Mouse (Mus musculus) brown adipose tissue, adult 24 weeks (tissue): ENCODE data around the gene Adcy9. TPM values are rescaled to one million over a fixed set of nuclear protein-coding genes. Genes with fewer than 3 reads are reported as not detected.
"Not testable (repeated sequence)": the region's sequence is repeated elsewhere in the genome, so short reads cannot be mapped to it uniquely, and the experiment has no call there.

Experiments
- H3K27ac ChIP-seq: fragments of 200-500 bp; replicated peaks from 2 replicates; pipeline ENCODE4 v1.5.1; 2012; ENCODE audit warnings: low read depth, mild to moderate bottlenecking, low read length
- H3K4me1 ChIP-seq: fragments of 200-500 bp; 2 replicates; pipeline ENCODE4 v1.6.1; 2012; ENCODE audit warnings: low read length, mixed read lengths; ENCODE audit not compliant: control insufficient read depth, insufficient read depth, insufficient read length
- H3K4me3 ChIP-seq: fragments of 200-500 bp; 2 replicates; pipeline ENCODE4 v1.5.1; 2012; ENCODE audit warnings: low read depth, mild to moderate bottlenecking, low read length, moderate library complexity; ENCODE audit not compliant: insufficient read depth
- polyA plus RNA-seq: library from polyadenylated mRNA; stranded (reverse); fragments of >200 nt; gene quantifications from 2 replicates; pipeline ENCODE4 v1.2.4, GENCODE M21; 2012; ENCODE audit not compliant: missing spikeins, insufficient read depth, insufficient read length

The Adcy9 gene
- polyA plus RNA-seq, 1 experiment = 6.3 TPM

DNA sequence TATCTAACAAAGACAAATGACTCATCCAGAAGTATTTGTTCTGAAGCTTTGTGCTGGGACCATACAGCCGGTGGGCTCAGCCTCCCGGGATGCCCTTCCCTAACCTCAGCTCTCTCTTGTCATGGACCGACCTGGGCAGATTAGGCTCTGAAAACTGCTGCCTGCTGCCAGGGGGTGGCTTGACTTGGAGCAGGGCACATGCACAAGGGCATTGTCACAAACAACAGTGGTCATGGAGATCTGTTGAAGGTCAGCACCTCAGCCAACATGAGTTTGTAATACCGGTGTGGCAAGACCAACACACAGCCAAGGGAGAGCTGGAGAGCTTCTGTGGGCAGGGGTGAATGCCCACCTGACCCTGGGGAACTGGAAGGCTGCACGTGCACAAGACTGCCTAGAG lies 42.7 kb downstream of the Adcy9 start:
- Histone ChIP-seq H3K4me1 (peaks cover 34% of the 10 kb centered on the region), H3K27ac (peak overlapping the region; percentile 44), H3K4me3 (no peak overlapping the region)

DNA sequence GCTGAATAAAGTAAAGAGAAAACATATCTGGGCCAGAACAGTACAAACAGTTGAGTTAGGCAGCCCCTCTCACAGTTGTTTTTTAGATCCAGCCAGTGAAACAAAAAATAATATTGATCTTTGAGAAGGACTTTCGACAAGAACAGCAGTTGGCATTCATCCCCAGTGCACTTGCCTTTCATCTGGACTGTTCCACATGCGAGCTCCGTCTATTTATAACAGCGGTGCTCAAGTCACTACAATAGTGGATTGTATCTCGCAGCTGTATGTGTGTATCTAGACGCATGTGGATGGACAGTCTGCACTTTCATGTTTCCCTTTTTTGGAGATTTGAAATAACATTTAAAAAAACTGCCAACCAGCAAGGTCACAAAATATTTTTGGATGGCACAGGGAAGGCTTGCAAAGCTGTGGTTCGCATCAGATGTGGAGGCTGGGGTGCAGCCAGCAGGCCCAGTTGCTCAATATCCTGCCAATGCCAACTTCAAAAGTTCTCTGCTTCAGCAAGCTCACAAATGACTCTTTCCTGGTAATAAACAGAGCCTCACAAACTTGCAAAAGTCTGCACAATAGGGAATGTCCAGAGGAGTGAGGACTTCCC lies 45.4 kb downstream of the Adcy9 start:
- Histone ChIP-seq H3K4me3 (no peak overlapping the region), H3K4me1 (peaks cover 33% of the 10 kb centered on the region), H3K27ac (peak overlapping the region; percentile 58; the same call in 1 of the 2 replicates)

DNA sequence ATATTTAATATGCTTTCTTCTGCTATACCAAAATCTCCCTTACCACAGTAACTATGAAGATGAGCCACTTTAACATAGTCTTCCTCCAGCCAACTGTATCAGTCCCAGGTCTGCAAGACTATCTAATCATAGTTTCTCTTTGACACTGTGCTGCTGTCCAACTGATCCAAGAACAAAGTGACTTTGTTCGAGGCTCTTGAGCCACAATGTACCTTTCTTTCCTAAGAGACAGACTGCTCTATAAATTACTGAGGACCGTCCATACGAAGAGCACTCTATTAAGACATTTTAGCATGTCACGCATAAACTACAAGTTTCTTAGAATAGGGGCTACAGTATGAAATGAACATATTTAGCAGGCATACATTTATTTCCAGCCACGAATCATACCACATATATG lies 46.0 kb downstream of the Adcy9 start:
- Histone ChIP-seq H3K27ac (no peak overlapping the region), H3K4me1 (peaks cover 36% of the 10 kb centered on the region), H3K4me3 (no peak overlapping the region)

DNA sequence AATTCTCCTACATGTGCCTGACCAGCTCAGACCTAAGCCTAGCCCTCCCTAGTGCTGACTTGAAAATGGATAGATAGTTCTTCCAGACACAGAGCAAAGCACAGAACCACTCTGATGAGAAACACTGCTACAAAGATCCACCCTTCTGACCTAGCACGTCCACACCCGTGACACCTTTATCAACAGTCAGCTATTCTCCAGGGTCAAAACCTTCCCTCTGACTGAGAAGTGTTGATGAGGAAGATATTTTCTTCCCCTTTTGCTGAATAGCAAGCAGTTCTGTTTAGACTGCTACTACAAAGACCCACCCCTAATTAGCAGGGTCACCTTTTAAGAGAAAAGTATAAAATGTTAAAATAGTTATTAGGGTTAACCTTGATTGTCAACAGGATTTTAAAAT lies 49.3 kb downstream of the Adcy9 start:
- Histone ChIP-seq H3K4me1 (peaks cover 27% of the 10 kb centered on the region), H3K4me3 (no peak overlapping the region), H3K27ac (peak overlapping the region; percentile 66)

DNA sequence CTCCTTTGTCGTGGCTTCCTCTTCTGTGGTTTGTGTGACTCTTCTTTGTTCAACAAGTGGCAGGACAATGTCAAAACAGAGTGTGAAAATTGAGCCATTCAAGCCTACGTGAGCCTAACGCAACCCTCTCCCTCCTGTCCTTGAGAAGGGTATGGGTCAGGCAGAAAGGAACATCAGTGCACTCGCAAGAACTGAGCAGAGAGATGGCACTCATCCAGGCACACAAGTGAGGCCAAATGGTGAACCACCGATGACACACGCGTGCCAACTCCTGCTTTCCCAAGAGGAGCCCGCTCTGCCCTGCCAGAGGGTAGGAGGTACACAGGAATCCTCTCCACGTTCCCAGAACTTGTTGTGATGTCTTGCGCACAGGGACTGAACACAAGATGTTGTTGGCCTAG lies 50.2 kb downstream of the Adcy9 start:
- peak overlapping the region; percentile 66; the same call in 1 of the 2 replicates for H3K27ac ChIP-seq
- H3K4me1 ChIP-seq = peaks cover 26% of the 10 kb centered on the region
- H3K4me3 ChIP-seq = no peak overlapping the region

DNA sequence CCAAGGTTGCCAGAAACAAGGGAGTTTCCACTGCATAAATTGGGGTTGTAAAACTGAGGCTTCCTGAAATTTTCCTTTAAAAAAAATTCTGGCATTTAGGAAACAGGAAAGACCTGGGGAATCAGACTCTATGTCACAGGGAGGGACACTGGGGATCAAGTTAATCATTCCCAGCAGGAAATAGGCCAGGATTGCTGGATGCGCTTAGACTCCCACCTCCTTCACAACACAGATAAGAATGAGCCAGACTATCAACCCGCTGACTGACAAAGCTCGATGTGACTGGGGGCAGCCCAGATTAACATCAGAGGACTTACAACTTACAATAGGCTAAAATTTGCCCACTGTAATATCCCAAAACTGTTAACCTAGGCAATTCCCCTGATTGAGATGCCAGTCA lies 52.4 kb downstream of the Adcy9 start:
- Histone ChIP-seq H3K4me3 (no peak overlapping the region), H3K27ac (no peak overlapping the region; the same call in 1 of the 2 replicates), H3K4me1 (peaks cover 22% of the 10 kb centered on the region)

DNA sequence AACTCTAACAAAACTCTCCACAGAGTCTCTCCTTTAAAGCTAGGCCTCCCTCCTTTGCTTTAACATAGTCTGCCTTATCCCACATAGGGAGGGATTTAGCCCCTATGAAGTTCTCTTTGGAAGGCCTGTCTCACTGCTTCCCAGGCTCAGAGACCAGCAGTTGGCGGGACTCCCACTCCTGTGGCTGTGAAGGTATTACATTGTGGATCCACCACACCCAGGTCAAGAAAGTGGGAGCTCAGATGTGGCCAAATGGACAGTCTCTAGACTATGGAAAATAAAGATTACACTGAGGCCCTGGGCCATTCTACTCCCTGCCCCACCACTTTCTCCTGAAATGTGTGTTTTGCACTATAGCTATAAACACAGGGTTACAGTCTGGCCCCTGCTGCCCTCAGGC lies 53.0 kb downstream of the Adcy9 start:
- Histone ChIP-seq H3K27ac (no peak overlapping the region), H3K4me3 (no peak overlapping the region), H3K4me1 (peaks cover 21% of the 10 kb centered on the region)

DNA sequence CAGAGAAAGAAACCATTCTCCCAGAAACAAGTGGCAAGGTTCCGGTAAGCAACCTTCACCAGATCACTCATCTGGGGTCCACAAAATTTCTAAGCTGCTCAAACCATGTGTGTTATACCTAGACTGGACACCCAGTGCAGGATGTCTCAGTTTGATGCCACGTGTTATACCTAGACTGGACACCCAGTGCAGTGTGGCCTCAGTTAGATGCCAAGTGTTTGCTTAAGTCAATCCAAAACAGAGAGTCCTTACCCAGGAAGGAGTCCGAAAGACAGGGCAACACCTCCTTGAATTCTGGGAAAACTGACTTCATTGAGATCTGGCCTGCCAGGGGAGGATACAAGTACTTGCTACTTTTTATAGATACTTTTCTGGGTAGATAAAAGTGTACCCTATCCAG lies 53.6 kb downstream of the Adcy9 start:
- no peak overlapping the region for H3K27ac ChIP-seq
- H3K4me3 ChIP-seq = no peak overlapping the region
- H3K4me1 ChIP-seq = peaks cover 24% of the 10 kb centered on the region

DNA sequence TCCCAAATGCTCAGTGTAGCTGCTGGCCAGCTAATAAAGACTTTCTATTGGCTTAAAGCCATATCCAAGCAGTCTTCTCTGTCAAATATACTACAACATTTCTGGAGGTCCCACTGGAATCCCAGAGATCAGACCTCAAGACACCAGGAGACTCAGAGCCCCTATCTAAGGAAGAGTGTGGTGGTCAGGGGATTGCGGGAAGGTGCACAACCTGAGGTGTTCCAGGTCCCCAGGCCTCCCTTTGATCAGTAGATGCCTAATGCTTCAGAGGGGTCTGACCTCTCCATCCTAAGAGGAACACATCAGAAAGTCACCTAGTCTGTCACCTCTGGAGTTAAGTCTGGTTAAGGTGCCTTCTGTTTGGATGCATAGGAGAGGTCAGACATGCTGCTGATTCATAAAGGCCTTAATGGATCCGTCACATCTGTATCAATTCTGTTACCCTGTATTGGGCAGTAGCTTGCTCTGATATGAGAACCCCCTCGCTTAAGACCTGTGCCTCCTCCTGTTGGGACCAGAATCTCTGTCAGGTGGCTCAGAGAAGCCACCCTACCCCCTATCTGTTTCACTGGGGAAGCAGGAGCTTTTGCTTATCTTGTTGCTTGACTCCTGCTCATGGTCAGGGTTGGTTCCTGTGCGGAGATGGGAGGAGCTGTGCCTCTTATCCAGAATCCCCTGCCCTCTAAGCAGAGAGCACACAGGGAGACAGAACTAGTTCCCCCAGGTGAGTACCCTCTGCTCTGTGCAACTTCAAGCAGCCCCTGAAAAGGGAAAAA lies 56.8 kb downstream of the Adcy9 start:
- H3K4me3 ChIP-seq = no peak overlapping the region
- H3K27ac ChIP-seq = no peak overlapping the region
- peaks cover 8% of the 10 kb centered on the region; the same call in 1 of the 2 replicates for H3K4me1 ChIP-seq

DNA sequence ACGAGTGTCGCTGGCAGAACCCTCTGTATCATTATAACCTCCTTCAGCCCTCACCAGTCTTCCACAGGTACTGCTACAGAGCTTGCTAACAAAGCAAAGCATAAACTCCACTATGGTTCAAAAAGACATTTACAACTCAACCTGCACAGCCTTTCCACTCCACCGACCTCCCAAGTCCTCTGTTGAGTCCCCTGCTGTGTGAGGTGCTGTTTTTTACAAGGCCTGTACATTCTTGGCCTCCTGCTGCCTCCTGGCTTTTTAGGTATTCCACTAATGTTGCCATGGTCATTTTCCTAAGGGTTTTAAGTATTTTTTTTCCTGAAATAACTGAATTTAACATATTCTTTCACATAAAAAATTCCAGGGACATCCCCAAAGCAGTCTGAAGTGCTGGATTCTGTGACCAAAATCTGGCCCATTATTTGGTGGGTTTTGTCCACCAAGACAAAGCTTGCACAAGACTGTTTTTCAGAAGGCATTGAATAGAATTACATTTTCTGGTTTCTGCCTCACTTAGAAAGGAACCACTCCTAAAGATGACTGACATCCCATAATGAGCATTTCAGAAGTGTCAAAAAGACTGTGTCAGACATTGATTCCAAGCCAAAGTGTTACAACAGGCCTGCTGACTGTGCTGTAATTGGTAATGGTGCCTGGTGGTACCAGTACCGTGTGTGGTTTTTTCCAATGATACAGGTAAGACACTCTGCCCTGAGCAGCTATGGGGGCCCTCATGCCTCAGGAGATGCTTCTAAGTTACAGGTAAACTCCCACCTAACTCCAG lies 64.8 kb downstream of the Adcy9 start:
- Histone ChIP-seq H3K4me1 (0 out of 2 replicates have a peak, but pooled peaks cover 2% of the 10 kb centered on the region), H3K27ac (no peak overlapping the region), H3K4me3 (no peak overlapping the region)

DNA sequence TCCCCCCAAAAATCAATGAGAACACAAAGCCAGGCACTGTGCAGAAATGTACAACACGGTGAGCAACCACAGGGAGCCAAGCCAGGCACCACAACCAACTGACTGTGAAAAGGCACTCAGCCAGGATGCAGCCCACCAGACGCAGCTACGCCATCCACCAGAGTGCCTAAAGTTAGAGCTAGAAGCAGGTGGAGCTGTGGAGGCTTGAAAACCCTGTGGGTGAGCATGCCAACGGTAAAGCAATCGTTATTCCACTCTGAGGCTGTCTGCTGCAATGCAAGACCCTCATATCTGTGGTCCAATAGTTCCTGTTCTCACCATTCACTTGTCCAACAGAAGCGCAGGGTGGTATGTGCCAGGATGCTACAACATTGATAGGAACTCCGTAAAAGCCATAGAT lies 77.7 kb downstream of the Adcy9 start:
- Histone ChIP-seq H3K4me1 (no peaks in the 10 kb centered on the region), H3K4me3 (no peak overlapping the region), H3K27ac (no peak overlapping the region)

DNA sequence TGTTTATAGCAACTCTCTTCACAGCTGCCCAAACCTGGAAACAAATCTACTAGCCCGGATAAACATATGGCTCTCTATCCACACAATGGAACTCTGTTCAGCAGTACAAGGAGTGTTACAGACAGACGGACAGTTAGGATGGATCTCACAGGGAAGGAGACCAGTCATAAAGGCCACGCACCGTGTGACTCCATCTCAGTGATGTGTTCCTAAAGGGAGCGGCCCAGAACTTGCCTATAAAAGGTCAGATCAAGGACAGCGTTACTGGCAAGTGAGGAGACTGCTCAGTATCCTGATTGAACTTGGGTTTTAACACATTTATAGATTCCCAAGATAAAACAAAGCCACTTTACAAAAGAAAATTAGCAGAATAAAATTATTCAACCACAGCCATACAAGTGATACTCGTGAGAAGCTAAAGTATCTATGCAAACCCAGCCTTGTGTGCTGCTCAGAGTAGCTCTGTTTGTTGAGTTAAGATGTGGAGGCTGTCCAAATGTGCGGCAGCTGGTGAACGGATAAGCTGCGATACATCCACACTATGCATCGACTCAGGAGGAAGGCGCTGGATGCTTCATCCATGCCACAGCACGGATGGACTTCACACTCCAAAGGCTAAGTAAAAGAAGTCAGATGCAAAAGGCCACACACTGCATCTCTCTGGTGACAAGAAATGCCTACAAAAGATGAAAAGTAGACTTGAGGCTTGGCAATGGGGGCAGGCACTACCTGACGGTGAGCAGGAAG lies 78.8 kb downstream of the Adcy9 start:
- Histone ChIP-seq H3K4me3 (no peak overlapping the region), H3K27ac (no peak overlapping the region)

DNA sequence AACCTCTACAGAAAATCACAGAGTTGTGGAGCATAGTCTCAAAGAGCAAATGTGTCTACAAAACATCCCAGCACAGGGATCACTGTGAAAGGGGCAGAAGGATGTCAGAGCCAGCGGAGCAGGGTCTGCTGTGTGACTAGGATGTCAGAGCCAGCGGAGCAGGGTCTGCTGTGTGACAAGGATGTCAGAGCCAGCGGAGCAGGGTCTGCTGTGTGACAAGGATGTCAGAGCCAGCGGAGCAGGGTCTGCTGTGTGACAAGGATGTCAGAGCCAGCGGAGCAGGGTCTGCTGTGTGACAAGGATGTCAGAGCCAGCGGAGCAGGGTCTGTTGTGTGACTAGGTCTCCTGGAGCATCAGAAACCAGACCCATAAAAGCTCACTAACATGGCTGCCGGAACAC lies 81.1 kb downstream of the Adcy9 start:
- H3K4me1 ChIP-seq, H3K4me3 ChIP-seq, H3K27ac ChIP-seq: not testable (repeated sequence)

More for the DNA sequence above, 78.8 kb downstream of the Adcy9 start:
- no peaks in the 10 kb centered on the region for H3K4me1 ChIP-seq

DNA sequence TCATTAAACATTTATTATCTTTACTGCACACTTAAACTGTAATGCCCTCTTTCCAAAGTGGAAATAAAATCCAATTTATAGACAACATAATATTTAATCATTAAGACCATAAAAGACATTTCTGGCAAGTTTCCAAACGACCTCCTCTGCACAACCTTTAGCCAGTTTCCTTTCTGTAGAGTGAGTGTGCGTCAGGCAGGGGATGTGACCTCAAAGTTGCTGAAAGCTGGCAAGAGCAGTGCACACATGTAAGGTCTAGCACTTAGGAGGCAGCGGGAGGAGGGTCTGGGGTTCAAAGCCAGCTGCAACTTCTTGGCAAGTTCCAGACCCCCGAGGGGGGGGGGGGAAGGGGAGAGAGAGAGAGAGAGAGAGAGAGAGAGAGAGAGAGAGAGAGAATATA lies 83.0 kb downstream of the Adcy9 start:
- no peak overlapping the region for H3K27ac ChIP-seq
- no peak overlapping the region for H3K4me3 ChIP-seq

DNA sequence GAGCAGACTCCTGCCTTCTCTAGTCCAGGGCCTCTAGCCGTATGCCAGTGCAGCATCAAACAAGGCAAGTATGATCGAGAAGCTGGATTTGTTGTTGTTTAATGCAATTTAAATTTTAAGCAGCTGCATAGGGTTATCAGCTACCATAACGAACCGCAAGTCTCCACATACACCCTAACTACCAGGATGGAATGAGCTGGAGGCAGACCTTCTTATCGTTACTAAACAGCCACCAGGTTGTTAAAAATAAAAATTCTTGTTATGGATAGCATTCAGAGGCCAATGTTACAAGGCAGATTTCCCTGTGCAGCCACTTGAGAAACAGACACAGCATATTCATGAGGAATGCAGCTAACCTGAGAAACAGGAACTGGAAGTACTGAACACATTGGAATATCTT lies 86.5 kb downstream of the Adcy9 start:
- peaks cover 2% of the 10 kb centered on the region; the same call in 1 of the 2 replicates for H3K4me1 ChIP-seq
- no peak overlapping the region for H3K27ac ChIP-seq
- H3K4me3 ChIP-seq = no peak overlapping the region

More for the DNA sequence above, 83.0 kb downstream of the Adcy9 start:
- H3K4me1 ChIP-seq = no peaks in the 10 kb centered on the region
